Mouse (Mus musculus): ENCODE measurements at regions not wholly inside any gene's neighbourhood (a gene's known extent, or its start where the extent isn't known, plus 50 kb on each side); places are given as distances from the start of the nearest gene placed in this dataset.

DNA sequence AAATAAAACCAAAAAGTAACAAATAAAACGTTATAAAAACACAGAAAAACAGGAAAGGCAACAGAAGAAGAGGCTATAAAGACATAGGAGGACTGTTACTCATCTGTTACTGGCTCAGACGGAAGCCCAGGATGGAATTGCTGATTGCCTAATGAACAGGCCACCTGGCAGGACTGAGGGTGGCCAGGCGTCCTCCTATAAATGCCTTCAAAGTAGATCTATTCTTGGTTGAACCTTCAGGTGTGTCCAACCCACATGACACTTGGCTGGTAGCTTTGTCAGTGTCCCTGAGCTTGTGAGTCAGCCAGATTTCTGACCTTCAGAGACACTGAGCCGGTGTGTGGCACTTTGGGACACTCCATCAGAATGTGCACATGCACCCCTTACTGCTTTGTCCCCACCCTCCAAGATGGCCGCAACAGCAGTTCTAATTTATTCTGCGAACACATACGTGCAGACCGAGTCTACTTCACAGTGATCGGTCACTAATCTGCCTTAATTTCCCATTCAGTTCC is 222.5 kb upstream of the Runx1 start:
- no peak for DNase-seq

DNA sequence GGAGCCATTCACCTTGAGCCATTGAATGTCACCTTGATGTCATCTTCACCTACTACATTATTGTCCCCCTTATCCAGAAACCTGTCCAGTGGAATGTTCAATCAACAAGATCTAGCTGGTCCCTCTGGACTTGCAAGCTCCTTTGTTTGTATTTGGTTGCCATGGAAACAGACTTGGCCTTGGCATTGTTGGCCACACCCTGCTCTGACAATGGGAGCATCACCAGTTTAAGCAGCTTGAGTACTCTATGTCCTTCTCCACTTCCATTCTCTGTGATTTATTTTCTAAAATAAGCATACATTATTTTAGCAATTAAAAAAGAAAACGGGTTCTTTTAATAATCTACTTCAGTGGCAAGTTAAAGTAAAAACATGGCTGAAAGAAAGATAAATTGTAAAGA is 221.6 kb upstream of the Runx1 start:
- DNase-seq = no peak

DNA sequence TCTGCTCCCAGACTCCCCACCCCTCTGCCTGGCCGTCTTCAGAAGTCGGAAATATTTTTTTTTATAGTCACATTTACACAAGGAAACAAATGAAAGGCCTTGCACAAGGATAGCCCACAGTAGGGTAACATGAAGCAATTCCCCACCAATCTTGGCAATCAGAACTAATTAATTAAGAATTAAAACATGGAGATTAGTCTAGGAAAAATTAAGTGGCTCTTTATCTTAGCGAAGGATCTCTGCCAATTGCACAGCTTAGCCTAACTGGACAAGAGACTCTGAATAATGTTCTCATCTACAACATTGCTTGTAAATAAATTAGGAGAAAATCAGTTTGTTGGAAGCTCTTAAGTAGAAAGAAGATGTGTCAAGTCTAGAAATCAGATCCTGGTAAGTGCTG is 220.3 kb upstream of the Runx1 start:
- no peak for DNase-seq

DNA sequence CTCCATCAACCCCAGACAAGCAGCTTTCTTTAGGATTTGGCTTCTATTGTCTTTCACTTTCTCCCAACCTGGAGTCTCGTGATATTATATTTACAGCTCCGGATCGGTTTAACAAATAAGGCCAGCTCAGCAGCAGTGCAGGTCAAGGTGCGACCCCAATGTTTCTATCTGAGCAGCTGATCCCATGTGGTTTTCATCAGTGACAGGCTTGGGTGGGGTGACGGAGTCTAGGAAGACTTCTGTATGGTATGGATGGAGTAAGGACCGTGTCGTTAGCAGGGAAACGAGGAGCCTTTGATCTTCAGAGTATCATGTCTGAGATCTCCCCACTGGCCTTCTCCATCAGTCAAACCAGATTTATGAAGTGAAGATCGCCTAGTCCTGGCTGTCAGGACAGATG is 217.4 kb upstream of the Runx1 start:
- peak in 1 of 2 experiments; percentile 45 for DNase-seq

DNA sequence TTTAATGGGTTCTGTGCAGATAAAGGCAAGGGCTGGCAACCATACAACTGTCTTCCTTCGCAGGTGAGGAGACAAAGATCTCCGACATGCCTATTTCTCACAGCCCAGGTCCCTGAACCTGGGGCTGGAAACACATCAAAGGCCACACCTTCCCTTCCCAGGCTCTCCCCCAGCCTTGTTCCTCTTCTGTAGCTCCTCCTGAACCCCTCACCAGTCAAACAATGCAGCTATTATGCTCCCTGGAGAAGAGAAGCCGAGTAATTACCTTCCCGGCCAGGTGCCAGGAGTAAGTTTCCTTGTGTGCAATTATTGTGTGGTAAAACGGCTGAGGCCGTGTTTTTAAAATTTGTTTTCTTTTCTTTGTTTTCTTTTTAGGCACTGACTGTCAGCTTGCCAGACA is 217.0 kb upstream of the Runx1 start:
- no peak for DNase-seq

DNA sequence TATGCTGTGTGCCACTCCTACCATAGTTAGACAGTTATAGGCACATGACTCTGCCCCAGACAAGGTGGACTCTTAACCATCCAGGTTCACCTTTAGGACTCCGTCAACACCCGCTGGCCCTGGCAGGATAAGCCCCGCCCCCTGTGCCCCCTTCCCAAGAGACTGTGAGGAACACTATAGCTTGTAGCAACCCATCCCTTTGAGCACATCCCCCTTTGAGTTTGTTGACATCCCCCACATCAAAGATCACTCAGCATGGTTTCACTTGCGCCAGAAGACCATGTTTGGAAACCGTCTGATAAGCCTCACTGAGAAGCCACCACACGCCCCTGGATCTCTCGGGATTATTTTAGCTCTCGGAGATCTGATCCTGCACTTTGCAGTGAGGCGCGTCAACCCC is 216.5 kb upstream of the Runx1 start:
- no peak for DNase-seq

DNA sequence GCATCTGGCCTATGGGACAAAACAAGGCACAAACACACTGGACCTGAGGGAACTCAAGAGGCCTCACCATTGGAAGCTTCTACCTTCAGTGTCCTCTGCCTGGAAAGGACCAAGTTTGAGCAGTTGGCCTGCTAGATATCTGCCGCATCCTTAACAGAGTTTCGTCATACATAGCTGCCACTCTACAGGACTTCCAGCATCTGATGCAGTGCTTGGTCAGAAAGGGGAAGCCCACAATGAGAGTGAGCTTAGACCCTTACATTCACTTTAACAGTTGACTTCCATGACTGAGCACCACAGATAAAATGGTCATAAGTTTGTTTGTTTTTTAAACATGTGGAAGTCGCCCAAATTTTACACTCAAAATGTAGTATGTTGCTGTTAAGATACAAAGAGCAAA is 215.9 kb upstream of the Runx1 start:
- no peak for DNase-seq

DNA sequence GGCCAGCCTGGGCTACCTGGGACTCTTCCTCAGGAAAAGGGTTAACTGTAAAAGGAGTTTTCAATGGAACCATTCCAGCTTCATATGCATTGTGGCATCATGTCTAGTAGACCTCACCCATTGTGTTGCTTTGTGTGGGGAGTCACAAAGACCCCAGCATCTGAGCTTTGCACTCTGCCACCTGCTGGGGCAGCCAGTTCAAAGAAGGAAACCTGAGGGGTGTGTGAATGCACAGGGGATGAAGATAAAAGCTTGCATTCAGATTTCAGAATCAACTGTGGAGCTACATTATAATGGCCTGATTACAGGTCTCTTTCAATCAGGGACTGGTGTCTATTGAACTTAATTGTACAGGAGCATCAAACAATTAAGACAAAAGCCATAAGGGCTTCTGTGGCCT is 215.4 kb upstream of the Runx1 start:
- DNase-seq = no peak

DNA sequence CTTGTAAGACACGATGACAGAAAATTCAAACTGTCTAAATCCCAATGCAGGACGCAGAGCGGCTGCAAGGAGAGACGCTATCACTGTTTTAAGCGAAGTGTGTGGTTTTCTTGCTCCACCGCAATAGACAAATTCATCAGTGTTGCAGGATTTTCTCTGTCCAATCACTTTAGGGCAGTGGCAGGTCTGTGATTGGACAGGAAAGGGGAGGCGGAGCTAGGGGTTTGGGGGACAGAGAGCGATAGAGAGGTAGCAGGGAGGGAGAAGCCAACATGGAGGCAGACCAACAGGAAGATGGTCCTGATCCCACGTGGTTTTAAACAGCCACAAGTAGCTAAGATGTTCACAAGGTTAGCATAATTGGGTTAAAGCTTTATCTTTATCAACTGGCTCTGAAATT is 209.7 kb upstream of the Runx1 start:
- DNase-seq = no peak

DNA sequence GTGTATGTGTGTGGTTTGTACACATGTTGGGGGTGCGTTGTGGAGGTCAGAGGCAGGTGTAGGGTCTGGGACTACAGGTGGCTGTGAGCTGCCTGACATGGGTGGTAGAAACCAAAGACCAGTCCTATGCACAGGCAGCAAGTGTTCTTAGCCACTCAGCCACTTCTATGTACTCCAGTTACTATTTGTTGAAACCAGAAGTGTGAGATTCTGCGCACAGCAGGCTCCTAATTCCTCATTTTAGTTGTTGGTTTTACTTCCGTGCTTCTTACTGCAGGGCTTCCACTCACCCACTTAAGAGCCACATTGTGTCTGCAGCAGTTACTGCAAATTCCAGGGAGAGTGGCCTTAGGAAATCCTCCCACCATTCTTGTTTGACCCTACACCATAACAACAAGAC is 208.0 kb upstream of the Runx1 start:
- peak in 1 of 2 experiments; percentile 17 for DNase-seq

DNA sequence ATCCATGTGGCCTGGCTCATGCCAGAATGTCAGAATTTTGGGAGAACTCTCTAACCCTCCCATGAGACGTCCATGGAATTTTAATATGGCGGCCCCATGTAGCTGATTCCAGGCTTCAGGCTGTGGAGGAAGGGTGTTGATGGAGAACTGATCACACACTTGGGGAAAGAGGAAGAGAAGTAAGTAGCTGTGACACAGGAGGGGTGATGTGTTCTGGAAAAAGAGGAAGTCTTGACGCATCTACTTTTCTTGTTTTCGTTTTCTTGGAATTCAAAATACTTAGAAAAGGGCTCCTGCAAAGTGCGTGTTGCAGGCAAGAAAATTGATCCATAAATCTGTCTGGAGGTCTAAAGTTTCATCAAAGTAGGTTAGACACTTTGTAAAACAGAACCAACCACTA is 205.7 kb upstream of the Runx1 start:
- no peak for DNase-seq

DNA sequence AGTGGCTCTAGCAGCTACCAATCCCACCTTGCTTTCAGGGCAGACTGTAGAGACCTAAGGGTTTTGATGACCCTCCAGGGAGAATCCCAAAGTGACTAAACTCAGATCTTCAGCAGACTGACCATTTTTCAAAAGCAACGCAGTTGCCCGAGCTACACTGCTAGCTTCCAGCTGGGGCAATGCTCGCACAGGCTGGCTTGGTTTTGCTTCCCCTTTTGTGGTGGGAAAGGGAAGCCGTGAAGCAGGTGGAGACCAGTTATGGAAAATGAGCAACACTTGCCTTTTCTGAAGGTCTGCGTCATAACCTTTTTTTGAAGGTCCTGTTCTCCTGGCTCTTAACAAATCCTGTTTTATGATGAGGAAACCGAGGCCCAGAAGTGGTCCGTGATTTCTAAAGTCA is 202.7 kb upstream of the Runx1 start:
- peak; percentile 40 to 46 for DNase-seq

DNA sequence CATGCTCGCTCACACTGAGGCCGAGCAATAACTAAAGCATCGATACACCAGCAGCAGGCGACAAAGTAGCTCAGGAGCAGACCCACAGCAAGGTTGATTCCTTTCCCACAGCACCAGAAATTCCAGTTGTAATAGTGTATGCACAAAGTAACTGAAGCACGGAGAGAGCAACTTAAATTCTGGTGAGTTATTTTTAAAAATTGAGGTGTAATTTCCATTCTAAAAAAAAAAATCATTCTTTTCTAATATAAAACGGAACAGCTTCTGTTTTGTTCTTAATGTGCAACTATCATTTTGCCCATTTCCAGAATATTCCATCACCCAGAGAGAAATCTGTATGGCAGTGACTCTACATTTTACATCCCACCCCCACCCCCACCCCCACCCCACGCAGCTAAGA is 202.1 kb upstream of the Runx1 start:
- no peak for DNase-seq

DNA sequence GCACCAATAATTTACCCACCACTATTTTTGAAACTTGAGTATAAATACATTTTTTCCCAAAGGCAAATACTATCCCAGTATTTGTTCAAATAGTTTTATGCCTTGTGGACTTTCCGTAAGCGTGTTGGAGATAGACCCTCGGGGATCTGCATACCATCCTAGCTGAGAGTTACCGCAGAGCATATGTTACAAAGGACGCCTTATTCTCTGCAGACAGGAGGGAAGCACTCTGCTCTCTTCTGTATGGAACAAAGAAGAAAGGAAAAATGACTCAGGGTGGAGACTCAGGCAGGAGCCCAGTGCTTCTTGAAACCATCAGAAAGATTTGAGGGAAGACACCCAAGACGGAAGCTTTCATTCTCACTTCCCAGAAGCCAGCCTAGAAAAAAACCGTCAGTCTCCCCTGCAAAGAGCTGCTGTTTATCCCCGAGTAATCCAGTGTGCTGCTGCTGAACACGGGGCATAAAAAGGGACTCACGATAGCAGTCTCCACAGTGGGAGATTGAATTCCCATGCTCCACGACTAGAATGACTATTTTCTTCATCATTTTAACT is 200.2 kb upstream of the Runx1 start:
- DNase-seq = no peak

DNA sequence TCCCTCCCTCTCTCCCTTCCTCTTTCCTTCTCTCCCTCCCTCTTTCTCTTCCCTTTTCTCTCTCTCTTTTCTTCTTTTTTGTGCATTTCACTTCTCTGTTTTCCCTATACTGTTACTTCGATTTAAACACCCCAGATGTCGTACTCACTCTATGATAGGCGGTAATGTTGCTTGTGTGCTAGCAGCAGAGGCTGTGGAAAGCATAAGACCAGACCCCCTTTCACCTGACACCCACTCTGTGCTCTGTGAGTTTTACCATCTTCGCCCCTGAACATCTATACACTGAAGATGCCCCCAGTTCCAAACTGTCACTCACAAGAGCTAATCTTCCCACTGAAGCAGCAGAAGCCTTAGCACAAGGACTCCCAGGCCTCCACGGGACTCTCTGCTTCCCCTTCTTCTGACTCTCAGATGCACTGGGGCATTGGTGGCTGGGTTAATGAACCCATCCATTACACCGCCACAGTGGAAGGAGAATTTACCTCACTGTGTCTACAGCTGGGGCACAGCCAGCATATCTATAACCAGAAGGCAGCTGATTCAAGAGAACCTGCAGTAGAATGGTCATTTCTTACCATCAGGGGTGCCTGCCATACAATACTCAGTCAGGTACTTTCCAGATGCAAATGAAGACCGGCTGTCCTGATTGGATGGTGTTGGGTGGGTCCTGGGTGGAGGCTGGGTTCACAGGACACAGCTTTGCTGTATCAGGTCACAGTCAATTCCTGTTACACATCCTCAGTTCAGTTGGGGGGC is 194.0 kb upstream of the Runx1 start:
- DNase-seq = no peak

DNA sequence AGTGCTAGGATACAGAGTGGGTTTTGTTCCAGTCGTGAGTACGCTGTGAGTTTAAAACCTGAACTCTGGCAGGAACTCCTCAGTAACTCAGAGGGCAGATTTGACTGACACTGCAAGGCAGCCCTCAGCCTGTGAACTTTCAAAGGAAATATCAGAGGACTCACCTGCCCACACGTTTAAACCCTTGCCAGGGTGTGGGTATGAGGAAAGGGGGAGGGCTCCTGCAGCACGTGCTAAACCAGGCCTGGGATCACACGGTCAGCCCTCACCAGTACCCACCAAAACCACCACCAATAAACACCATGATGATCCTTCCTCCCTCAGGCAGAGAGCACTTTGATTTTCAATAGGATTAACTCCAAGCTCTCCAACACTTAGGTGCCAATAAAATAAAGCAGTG is 192.8 kb upstream of the Runx1 start:
- no peak for DNase-seq

DNA sequence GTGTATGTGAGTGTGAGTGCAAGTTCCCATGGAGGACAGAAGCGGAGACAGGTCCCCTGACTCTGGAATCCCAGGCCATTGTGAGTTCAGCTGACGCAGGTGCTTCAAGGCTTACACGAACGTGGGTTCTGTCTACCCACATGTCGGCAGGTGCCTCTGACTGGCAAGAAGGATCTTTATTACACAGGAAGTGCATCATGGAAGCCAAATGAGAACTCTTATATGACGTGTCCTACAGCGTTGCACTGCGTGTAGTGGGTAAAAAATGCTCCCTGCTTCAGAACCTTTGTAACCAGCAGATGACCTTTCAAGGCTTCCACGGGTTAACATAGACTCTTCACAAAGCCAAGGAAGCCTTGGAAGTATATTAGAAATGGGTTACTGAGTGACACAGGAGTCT is 191.1 kb upstream of the Runx1 start:
- DNase-seq = no peak

DNA sequence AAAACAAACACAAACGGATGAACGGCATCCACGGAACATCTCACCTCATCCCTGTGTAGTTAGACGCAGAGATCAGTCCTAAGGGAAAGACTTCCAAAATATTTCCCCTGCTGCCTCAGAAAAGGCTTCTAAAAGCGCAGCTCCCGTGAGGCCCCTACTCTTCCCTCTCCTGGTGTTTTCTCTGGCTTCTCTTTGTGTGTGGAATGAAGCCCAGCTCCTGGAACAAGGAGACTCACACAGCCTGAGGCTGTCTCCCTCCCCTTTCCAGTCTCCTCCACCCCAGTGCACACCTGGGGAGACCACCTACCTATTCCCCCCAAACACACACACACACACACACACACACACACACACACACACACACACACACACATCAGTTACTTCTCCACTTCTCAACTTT is 189.7 kb upstream of the Runx1 start:
- no peak for DNase-seq

DNA sequence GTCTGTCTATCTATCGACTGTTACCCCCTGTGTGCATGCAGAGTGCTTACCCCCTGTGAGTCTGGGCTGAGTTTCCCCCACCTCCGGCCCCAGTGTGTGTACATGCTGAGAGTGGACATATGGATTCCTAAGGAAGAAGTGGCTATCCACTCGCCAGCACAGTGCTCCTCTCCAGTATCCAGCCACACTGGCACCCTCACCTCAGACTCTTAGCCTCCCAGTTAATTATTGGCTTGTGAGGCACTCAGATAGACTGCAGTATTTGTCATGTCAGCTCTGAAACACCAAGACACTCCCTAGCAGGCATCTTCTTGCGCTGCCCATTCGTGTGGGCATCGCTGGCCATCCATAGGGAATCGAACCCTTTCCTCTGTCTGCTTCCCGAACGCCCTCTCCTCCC is 189.0 kb upstream of the Runx1 start:
- DNase-seq = no peak

DNA sequence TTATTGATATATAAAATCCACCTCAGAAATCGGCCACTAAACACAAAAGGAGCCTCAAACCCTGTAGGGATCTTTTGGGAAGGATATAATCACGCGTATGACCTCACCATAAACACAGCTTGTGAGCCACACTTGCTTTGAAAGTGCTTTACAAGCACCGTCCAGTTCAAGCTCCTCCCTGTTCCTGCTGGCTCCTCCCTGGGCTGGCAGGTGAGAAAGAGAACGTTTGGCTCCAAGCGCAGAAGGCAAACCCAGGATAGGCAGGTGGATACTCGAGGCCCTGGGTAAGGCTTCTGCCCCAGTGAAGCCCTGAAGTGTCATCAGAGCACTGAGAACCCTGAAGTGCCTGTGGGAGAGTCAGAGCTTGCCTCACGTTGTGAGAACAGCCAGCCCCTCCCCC is 187.9 kb upstream of the Runx1 start:
- DNase-seq = no peak

DNA sequence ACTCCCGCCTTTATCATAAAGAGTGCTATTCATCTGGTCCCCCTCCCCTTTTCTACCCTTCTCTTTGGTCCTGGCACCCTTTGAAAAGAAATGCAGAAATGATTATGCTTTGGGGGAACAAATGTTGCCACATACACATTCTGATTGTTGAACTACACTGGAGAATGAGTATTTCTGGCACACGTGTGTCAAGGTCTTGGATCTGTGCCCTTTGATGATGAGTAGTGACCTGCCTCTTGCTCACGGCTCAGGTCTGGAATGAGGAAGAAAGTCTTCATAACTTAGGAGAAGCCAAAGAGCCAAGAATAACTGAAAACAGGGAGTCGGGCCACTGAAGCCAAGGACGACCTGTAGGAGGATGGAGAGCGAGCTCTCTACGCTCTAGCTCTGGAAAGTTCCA is 187.3 kb upstream of the Runx1 start:
- no peak for DNase-seq

DNA sequence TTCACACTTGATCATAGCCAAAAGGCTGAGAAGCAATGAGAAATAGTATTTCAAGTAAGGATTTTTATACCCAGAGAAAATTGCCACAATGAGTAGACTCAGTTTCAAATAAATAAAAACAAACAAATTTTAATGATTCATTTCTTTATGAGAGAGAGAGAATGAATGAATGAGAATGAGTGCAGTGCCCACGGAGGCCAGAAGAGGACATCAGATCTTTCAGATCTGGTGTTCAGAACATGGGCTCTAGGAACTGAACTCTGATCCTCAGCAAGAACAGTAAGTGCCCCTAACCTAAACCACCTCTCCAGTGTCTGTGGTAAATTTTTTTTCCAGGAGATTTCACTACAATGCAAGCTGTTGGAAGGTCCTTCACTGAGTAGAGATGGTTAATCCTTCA is 185.5 kb upstream of the Runx1 start:
- DNase-seq = no peak

DNA sequence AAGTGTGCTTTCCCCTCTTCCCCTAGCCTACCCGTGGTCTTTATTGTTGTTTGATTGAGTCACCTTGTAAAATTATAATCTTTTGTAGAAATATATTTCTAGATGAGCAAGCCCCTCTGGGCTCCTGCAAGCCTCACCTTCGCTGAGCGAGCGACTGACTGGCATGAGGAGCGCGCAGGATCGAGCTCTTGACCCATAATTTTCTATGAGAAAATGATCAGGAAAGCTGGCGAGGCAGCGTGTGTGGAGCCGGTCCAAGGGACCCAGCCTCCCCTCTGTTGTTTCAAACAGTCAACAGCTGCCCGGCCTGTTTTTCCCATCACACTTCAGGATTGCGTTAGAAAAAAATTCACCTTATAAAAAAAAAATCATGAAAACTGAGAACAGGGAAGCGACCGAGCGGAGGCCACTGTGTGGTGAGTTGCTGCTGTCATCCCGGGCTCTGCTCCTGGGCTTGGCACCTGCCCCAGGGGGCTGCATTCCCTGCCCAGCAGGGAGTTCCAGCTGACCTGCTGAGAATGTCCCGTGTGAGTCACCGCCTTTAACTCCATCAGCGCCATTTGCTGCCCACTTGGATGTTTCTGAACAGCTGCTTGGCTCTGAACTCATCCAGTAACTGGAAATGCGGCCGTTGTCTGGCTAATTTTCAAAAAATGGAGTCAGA is 180.5 kb upstream of the Runx1 start:
- DNase-seq = peak; percentile 12 to 55

DNA sequence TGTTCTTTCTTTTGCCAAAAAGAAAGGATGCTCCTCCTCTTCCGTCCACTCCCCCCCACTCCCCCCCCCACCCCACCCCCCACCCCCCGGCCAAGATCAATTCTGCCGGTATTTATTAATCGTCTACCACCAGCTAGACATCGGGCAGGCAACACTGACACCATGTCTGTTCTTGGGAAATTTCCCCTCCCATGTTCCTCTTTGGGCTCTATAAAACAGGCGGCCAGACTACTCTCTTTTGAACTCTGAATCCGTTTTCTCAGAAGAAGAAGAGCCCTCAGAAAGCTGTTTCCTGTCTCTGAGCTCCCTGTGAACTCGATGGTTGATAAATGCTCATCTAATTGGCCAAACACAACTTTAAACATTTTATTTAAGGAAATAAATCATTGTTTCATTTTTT is 179.5 kb upstream of the Runx1 start:
- no peak for DNase-seq

DNA sequence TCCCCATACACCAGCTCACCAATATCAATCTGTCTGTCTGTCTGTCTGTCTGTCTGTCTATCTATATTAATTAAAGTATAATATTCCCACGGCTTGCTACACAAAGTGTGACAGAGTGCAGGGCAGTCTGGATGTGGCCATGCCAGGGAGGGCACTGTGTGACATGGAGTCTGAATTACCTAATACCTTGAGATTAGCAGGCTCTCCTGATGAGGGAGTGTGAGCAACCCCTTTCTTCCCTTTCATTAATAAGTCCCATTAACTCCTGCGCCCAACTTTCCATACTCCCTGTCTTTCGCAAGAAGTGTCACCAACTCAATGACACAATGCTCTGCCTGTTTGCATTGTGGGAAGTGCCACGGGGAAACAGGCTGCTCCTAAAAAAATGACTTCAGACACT is 177.9 kb upstream of the Runx1 start:
- DNase-seq = no peak

Measured in lung, postnatal 4 days (tissue).